Mouse (Mus musculus) megakaryocyte, embryonic 14.5 days (primary cell): ENCODE data around the gene Nfkbib.

Experiments
- FLI1 ChIP-seq: IDR thresholded peaks from 2 replicates; pipeline ENCODE4 v1.6.1; 2012; ENCODE audit warnings: low read length, inconsistent platforms, mixed read lengths
- GATA1 ChIP-seq: IDR thresholded peaks from 3 replicates; pipeline ENCODE4 v1.6.1; 2012; ENCODE audit warnings: mixed read lengths, low read length, inconsistent platforms, borderline replicate concordance

- TF ChIP-seq GATA1 = no peak
- TF ChIP-seq FLI1 = no peak
Observed at GRCm38 (mm10) chr7:28789235-28789634, 21.9 kb upstream of the Nfkbib start.
